Mouse (Mus musculus) testis, adult 2 months (tissue): ENCODE measurements around the gene Ghr.

ENCODE experiments used
- CTCF ChIP-seq: fragments of 200-500 bp; IDR thresholded peaks from 2 replicates; pipeline ENCODE4 v1.5.1; 2012; ENCODE audit warnings: low read depth, mild to moderate bottlenecking, inconsistent platforms, low read length, moderate library complexity; ENCODE audit not compliant: control insufficient read depth, insufficient read depth, insufficient replicate concordance
- POLR2A ChIP-seq: fragments of 200-500 bp; IDR thresholded peaks from 2 replicates; pipeline ENCODE4 v1.6.1; 2012; ENCODE audit warnings: low read depth, mild to moderate bottlenecking, inconsistent platforms, low read length, moderate library complexity; ENCODE audit not compliant: control insufficient read depth

DNA sequence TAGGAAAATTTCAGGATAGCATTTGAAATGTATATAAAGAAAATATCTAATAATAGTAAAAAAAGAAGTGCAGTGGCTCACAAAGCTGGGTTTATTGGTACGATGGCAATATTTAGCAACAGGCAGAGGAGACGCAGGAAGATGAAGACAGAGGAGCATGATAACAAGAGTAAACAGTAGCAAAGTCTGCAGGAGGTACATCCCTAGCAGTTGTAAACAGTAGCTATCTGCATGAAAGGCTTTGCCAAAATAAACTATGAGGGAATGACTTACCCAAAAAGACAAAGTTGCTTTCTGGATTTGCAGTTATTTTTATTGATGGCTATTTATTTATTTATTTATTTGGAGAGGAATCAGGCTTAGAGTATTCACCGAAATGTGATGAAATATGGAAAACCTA, 92.4 kb downstream of the Ghr start:
- TF ChIP-seq POLR2A (no peak), CTCF (no peak)
